Mouse (Mus musculus) ovary, postnatal 14 days (tissue): ENCODE results near the gene Gria1.

ENCODE experiments used
- DNase-seq: peaks from one replicate; pipeline ENCODE4 v3.0.0; 2022; ENCODE audit warnings: low spot score

Gria1 gene

GRCm38 (mm10) chr11:57062441-57062840 lies 51.3 kb downstream of the Gria1 start:
- DNase-seq = no peak

GRCm38 (mm10) chr11:57070196-57070901 lies 59.2 kb downstream of the Gria1 start:
- no peak for DNase-seq

- no peak for DNase-seq
These were observed 61.0 kb downstream of the Gria1 start for GRCm38 (mm10) chr11:57072171-57072570.

GRCm38 (mm10) chr11:57079423-57079822 lies 68.2 kb downstream of the Gria1 start:
- no peak for DNase-seq

GRCm38 (mm10) chr11:57089527-57089926 lies 78.3 kb downstream of the Gria1 start:
- DNase-seq = no peak

GRCm38 (mm10) chr11:57090705-57091104 lies 79.5 kb downstream of the Gria1 start:
- no peak for DNase-seq

- no peak for DNase-seq
These were observed 80.2 kb downstream of the Gria1 start for GRCm38 (mm10) chr11:57091276-57091914.

GRCm38 (mm10) chr11:57100491-57100890 lies 89.3 kb downstream of the Gria1 start:
- DNase-seq = no peak

- DNase-seq = no peak
These were observed 92.6 kb downstream of the Gria1 start for GRCm38 (mm10) chr11:57103751-57104254.

- no peak for DNase-seq
These were observed 94.5 kb downstream of the Gria1 start for GRCm38 (mm10) chr11:57105683-57106082.

- DNase-seq = no peak
These were observed 101.2 kb downstream of the Gria1 start for GRCm38 (mm10) chr11:57112386-57112785.

- DNase-seq = no peak
These were observed 103.2 kb downstream of the Gria1 start for GRCm38 (mm10) chr11:57114410-57114809.

GRCm38 (mm10) chr11:57127066-57127465 lies 115.9 kb downstream of the Gria1 start:
- no peak for DNase-seq

- no peak for DNase-seq
These were observed 129.1 kb downstream of the Gria1 start for GRCm38 (mm10) chr11:57140162-57140780.

- DNase-seq = no peak
These were observed 132.5 kb downstream of the Gria1 start for GRCm38 (mm10) chr11:57143681-57144080.

- DNase-seq = no peak
These were observed 134.0 kb downstream of the Gria1 start for GRCm38 (mm10) chr11:57145192-57145591.

- DNase-seq = no peak
These were observed 134.5 kb downstream of the Gria1 start for GRCm38 (mm10) chr11:57145704-57146103.

- DNase-seq = no peak
These were observed 140.5 kb downstream of the Gria1 start for GRCm38 (mm10) chr11:57151674-57152073.

GRCm38 (mm10) chr11:57154998-57155397 lies 143.8 kb downstream of the Gria1 start:
- DNase-seq = no peak

- DNase-seq = no peak
These were observed 148.2 kb downstream of the Gria1 start for GRCm38 (mm10) chr11:57159412-57159811.

- no peak for DNase-seq
These were observed 148.9 kb downstream of the Gria1 start for GRCm38 (mm10) chr11:57160076-57160475.

GRCm38 (mm10) chr11:57162931-57163330 lies 151.7 kb downstream of the Gria1 start:
- DNase-seq = no peak

GRCm38 (mm10) chr11:57170058-57170457 lies 158.9 kb downstream of the Gria1 start:
- no peak for DNase-seq
